Mouse (Mus musculus): ENCODE results near the gene Slc12a7.
"Not testable (repeated sequence)": the region's sequence is repeated elsewhere in the genome, so short reads cannot be mapped to it uniquely, and the experiment has no call there.

DNA sequence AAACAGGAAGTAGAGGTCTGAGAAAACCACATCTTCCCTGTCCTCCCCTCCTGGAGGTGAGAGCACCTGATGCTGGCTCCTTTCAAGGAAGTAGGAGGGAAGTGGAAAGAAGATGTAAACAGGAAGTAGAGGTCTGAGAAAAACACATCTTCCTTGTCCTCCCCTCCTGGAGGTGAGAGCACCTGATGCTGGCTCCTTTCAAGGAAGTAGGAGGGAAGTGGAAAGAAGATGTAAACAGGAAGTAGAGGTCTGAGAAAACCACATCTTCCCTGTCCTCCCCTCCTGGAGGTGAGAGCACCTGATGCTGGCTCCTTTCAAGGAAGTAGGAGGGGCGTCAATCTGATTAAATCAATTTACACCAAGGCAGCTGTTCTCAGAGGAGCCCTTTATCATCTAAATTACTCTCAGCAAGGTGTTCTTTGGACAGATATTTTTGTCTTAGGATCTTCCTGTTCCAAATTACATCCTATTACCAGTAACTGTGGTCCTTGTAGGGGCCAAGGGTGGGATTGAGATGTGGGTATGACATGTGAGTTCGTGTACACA lies 7.6 kb downstream of the Slc12a7 start:
- not testable (repeated sequence) for TF ChIP-seq TAL1, GATA1 (IDR thresholded peaks at IDR 0.05; ENCODE audit: low read length)

All from erythroblast, embryonic 14.5 days (primary cell).